9 mouse cellular contexts compared by ENCODE assay signal in genomic region chr17:83545259-83545658, GRCm38 (mm10). TPM values are rescaled to one million over a fixed set of nuclear protein-coding genes. Genes with fewer than 3 reads are reported as not detected.
DNase-seq lines count a peak whose midpoint lies in the region; ATAC-seq and TF ChIP-seq lines count a peak whose summit lies in the region.
"Had no signal": no experiment of that assay in that cellular context is flagged by ENCODE, and none has a peak within 500 bp of the region (broad histone marks: within the 10 kb centered on the region; RNA-seq: fewer than 3 reads in every experiment).

No protein-coding gene starts in this region.

- no peaks in the 10 kb centered on the region for H3K36me3 ChIP-seq in lung, postnatal 0 days (ENCODE audit: insufficient read depth, low read length)
- H3K36me3 ChIP-seq in limb, embryonic 13.5 days = no peaks in the 10 kb centered on the region
- H3K36me3 ChIP-seq in stomach, embryonic 14.5 days (ENCODE audit: control insufficient read depth, insufficient read depth, low read length) = no peaks in the 10 kb centered on the region

- 0 out of 2 replicates have a peak overlapping the region, but pooled peaks have one; percentile 24 for H3K9ac ChIP-seq in lung, postnatal 0 days (replicated peaks; ENCODE audit: low read depth)
- no peak overlapping the region for H3K9ac ChIP-seq in limb, embryonic 13.5 days
- H3K9ac ChIP-seq in stomach, embryonic 14.5 days (replicated peaks; ENCODE audit: low read depth, low read length) = no peak overlapping the region

- peak overlapping the region; percentile 37 for H3K4me3 ChIP-seq in lung, postnatal 0 days (ENCODE audit: low read depth, low read length)
- peak overlapping the region; percentile 38 for H3K4me3 ChIP-seq in limb, embryonic 13.5 days
- H3K4me3 ChIP-seq in stomach, embryonic 14.5 days (ENCODE audit: low read depth, low read length) = no peak overlapping the region

- H3K27ac ChIP-seq in lung, postnatal 0 days (ENCODE audit: low read length) = no peak overlapping the region
- no peak overlapping the region for H3K27ac ChIP-seq in limb, embryonic 13.5 days
- H3K27ac ChIP-seq in stomach, embryonic 14.5 days (ENCODE audit: low read length) = no peak overlapping the region
- H3K27ac ChIP-seq: macrophage had no signal

- TF ChIP-seq EP300 in lung, postnatal 0 days (IDR thresholded peaks at IDR 0.05) = no peak

- DNase-seq in CD4-positive, CD25-positive, alpha-beta regulatory T cell, adult 2 months (ENCODE audit: low read depth, low spot score) = peak; percentile 51
- DNase-seq in lung, postnatal 0 days (ENCODE audit: low spot score) = peak; percentile 25
- no peak for DNase-seq in lung, postnatal 36 days
- DNase-seq in cerebellum, postnatal 36 days = no peak
- no peak for DNase-seq in kidney, postnatal 10 days

- peak overlapping the region; percentile 57; the same call in 1 of the 2 replicates for H3K4me2 ChIP-seq in lung, postnatal 0 days (replicated peaks; ENCODE audit: low read depth, low read length)
- peak overlapping the region; percentile 60 for H3K4me2 ChIP-seq in limb, embryonic 13.5 days (replicated peaks)
- peak overlapping the region; percentile 41 for H3K4me2 ChIP-seq in stomach, embryonic 14.5 days (replicated peaks; ENCODE audit: low read depth, low read length)

- H3K27me3 ChIP-seq in lung, postnatal 0 days (replicated peaks; ENCODE audit: insufficient read depth, low read length) = no peaks in the 10 kb centered on the region
- H3K27me3 ChIP-seq in limb, embryonic 13.5 days = peaks cover 55% of the 10 kb centered on the region
- H3K27me3 ChIP-seq in stomach, embryonic 14.5 days (ENCODE audit: control insufficient read depth, insufficient read depth, low read length) = no peaks in the 10 kb centered on the region

- no peak for ATAC-seq in CD4-positive, CD25-positive, alpha-beta regulatory T cell, adult 4 months
- no peak for ATAC-seq in lung, postnatal 0 days
- no peak for ATAC-seq in limb, embryonic 13.5 days (ENCODE audit: low FRiP score, low read depth)
- ATAC-seq in stomach, embryonic 14.5 days (ENCODE audit: insufficient number of reproducible peaks, insufficient read depth, low FRiP score, low read depth) = no peak

- 74% methylated on average over 6 of the region's 6 CpGs for WGBS in lung, postnatal 0 days
- 80% methylated on average over 6 of the region's 6 CpGs for WGBS in limb, embryonic 13.5 days
- WGBS in stomach, embryonic 14.5 days = 79% methylated on average over 6 of the region's 6 CpGs

- H3K9me3 ChIP-seq in lung, postnatal 0 days (ENCODE audit: low read length) = no peaks in the 10 kb centered on the region
- no peaks in the 10 kb centered on the region for H3K9me3 ChIP-seq in limb, embryonic 13.5 days
- H3K9me3 ChIP-seq in stomach, embryonic 14.5 days (ENCODE audit: control insufficient read depth, low read depth, low read length) = no peaks in the 10 kb centered on the region

- no peaks in the 10 kb centered on the region for H3K4me1 ChIP-seq in lung, postnatal 0 days (ENCODE audit: insufficient read depth, low read depth, low read length)
- peaks cover 14% of the 10 kb centered on the region for H3K4me1 ChIP-seq in limb, embryonic 13.5 days
- H3K4me1 ChIP-seq in stomach, embryonic 14.5 days (ENCODE audit: control insufficient read depth, insufficient read depth, low read length) = no peaks in the 10 kb centered on the region

- no peak for TF ChIP-seq CTCF in lung, postnatal 0 days (IDR thresholded peaks at IDR 0.05)

RNA-seq across cellular contexts. Expression of gene Cox7a2l, which starts 28.1 kb away (rescaled TPM):
- 100 to 1,000 TPM; 545 to 584 TPM for polyA plus RNA-seq in CD4-positive, CD25-positive, alpha-beta regulatory T cell, adult 4 months (2017; shearing (Covaris generic))
- polyA plus RNA-seq in lung, postnatal 0 days (2015; fragmentation: Nextera tagmentation; extraction: Ambion mirVana) = 190 and 191 TPM in 2 replicates
- polyA plus RNA-seq in limb, embryonic 13.5 days (2015; fragmentation: Nextera tagmentation; extraction: Ambion mirVana) = 138 and 140 TPM in 2 replicates
- polyA plus RNA-seq in stomach, embryonic 14.5 days (2014; fragmentation: Nextera tagmentation; extraction: Ambion mirVana) = 187 and 189 TPM in 2 replicates

Comparison
In these comparisons a context has a peak if more than half of its experiments do, and no peak if none do; other contexts are left out.
1. DNase-seq: peak in CD4-positive, CD25-positive, alpha-beta regulatory T cell, adult 2 months (single experiment) and lung, postnatal 0 days (single experiment); none in lung, postnatal 36 days (single experiment), cerebellum, postnatal 36 days (0 of 2) and kidney, postnatal 10 days (single experiment).
2. Peak in every context shown above with its lines, with median percentiles within 50 percentile points of each other: H3K4me2 ChIP-seq.